Mouse (Mus musculus) cortical plate, adult 2 months (tissue): ENCODE measurements around the gene Tlx3. TPM values are rescaled to one million over a fixed set of nuclear protein-coding genes. Genes with fewer than 3 reads are reported as not detected.

Experiments used
- H3K27ac ChIP-seq: fragments of 200-500 bp; 2 replicates; pipeline ENCODE4 v1.5.1; 2012; ENCODE audit warnings: low read length, control low read depth, inconsistent platforms; ENCODE audit not compliant: insufficient read depth
- H3K4me1 ChIP-seq: fragments of 200-500 bp; 2 replicates; pipeline ENCODE4 v1.6.1; 2011; ENCODE audit warnings: low read length; ENCODE audit not compliant: control insufficient read depth, insufficient read depth
- H3K4me3 ChIP-seq: fragments of 200-500 bp; 2 replicates; pipeline ENCODE4 v1.5.1; 2011; ENCODE audit warnings: mild to moderate bottlenecking, low read length, control low read depth; ENCODE audit not compliant: insufficient read depth
- CTCF ChIP-seq: fragments of 200-500 bp; IDR thresholded peaks from 2 replicates; pipeline ENCODE4 v1.5.1; 2011; ENCODE audit warnings: mild to moderate bottlenecking, control low read depth, low read length; ENCODE audit not compliant: insufficient read depth; ENCODE audit errors: extremely low read depth
- POLR2A ChIP-seq: fragments of 200-500 bp; IDR thresholded peaks from 2 replicates; pipeline ENCODE4 v1.6.1; 2011; ENCODE audit warnings: mild to moderate bottlenecking, low read length, control low read depth; ENCODE audit not compliant: insufficient read depth; ENCODE audit errors: extremely low read depth
- polyA plus RNA-seq: library from polyadenylated mRNA; depleted of rRNA; stranded (reverse); fragments of >200 nt; gene quantifications from 2 replicates; pipeline ENCODE4 v1.2.3, GENCODE M21; 2012

The Tlx3 gene
- polyA plus RNA-seq, 1 experiment, result not detected

- Histone ChIP-seq H3K27ac (no peak overlapping the region), H3K4me1 (no peaks in the 10 kb centered on the region), H3K4me3 (no peak overlapping the region)
- TF ChIP-seq CTCF (no peak), POLR2A (no peak)
These were observed 4.0 kb upstream of the Tlx3 start for GRCm38 (mm10) chr11:33207411-33207810.

GRCm38 (mm10) chr11:33204966-33205365, 1.6 kb upstream of the Tlx3 start:
- no peak for TF ChIP-seq CTCF
- no peak for TF ChIP-seq POLR2A
- Histone ChIP-seq H3K4me1 (no peaks in the 10 kb centered on the region), H3K27ac (no peak overlapping the region), H3K4me3 (no peak overlapping the region)

DNA sequence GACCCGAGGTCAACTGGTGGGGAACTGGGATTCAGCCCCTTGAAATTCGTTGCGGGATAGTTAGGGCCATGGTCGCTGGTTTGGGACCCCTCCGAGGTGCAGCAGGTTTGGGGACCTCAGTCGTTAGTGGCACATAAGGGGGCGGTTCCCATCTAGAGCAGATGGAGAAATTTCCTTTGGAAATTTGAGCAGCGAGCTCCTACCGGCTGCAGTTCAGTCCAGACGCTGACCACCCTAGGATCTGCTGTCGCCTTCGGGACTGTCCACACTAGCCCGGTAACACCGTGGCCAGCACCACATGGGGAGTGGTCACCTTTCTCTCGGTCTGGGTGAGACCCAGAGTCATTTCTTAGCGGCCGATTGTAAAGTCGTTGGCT, 928 bp upstream of the Tlx3 start:
- Histone ChIP-seq H3K4me1 (no peaks in the 10 kb centered on the region), H3K27ac (no peak overlapping the region), H3K4me3 (no peak overlapping the region)
- TF ChIP-seq CTCF (no peak), POLR2A (no peak)

DNA sequence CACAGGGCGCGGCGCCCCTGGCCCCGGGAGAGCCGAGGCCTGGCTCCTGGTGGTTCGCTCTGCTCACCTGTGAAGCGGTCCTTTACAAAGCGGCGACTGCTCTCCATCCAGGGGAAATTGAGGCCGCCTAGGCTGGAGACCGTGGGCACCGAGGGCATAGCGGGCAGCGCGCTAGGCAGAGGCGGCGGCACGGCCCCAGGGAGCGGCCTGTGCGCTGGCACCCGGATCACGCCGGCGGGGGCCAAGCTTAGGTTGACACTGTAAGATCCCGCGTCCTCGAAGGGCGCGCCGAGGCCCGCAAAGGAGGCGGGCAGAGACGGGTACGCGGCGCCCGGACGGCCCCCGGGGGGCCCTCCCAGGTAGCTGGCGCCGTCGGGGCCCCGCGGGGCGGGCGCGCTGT, 417 bp downstream of the Tlx3 start:
- no peak for TF ChIP-seq CTCF
- TF ChIP-seq POLR2A, result no peak
- no peak overlapping the region for H3K27ac ChIP-seq
- no peak overlapping the region for H3K4me3 ChIP-seq
- H3K4me1 ChIP-seq, result no peaks in the 10 kb centered on the region

GRCm38 (mm10) chr11:33202296-33202695, 1.1 kb downstream of the Tlx3 start:
- Histone ChIP-seq H3K27ac (no peak overlapping the region), H3K4me1 (no peaks in the 10 kb centered on the region), H3K4me3 (no peak overlapping the region)
- TF ChIP-seq CTCF (no peak), POLR2A (no peak)

DNA sequence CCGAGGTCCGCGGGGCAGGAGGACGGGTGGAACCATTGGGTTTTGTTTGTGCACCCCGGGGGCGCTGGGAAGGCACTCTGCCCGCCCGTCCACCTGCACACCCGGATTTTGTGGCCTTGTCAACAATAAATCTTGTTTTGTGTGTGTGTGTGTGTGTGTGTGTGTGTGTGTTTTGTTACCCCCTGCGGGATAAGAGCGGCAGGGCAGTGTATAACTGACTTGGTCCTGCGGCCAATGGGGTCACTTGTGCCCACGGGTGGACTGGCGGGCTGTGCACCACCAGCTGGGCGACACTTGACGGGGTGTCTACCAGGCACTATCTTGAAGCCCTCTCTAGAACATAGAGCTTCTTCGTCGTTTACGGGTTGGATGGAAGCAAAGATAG, 1.8 kb downstream of the Tlx3 start:
- H3K4me1 ChIP-seq, result no peaks in the 10 kb centered on the region
- no peak overlapping the region for H3K4me3 ChIP-seq
- TF ChIP-seq CTCF, result no peak
- no peak for TF ChIP-seq POLR2A
- H3K27ac ChIP-seq, result no peak overlapping the region

DNA sequence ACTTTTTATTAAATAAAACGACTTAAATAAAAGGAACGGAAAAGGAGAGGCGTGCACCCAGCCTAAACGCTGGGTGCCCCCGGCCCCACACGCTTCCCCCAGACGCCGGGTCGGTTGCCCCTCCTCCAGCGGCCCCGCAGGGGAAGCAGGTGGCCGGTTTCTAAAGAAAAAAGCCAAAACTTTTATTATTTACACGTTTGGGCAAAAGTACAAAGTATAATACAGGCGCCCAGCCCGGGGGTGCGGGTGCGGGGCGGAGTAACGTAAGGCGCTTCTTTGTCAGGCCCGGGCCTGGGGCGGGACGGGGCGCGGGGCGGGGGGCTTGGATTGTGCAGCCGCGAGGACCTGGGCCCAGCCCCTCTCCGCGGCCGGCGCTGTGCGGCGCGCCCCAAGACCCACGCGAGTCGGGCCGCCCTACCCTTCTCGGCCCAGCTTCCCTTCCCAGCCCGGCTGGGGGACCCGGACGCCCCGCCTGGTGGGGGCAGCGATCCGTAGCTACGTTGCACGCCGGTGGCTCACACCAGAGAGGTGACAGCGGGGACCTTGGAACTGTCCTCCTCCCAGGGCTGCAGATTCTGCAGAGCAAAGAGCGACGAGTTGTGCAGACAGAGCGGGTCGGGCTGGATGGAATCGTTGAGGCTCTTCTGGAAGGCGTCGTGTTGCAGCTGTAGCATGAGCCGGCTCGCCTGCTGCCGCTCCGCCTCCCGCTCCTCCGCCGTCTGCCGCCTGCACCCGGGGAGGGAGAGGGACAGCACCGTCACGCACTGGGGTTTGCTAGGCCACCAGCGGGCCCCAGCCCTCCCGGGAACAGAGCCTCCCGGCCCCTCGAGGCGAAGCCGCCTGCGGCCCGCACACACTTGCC, 2.4 kb downstream of the Tlx3 start:
- H3K4me3 ChIP-seq, result no peak overlapping the region
- no peak overlapping the region for H3K27ac ChIP-seq

DNA sequence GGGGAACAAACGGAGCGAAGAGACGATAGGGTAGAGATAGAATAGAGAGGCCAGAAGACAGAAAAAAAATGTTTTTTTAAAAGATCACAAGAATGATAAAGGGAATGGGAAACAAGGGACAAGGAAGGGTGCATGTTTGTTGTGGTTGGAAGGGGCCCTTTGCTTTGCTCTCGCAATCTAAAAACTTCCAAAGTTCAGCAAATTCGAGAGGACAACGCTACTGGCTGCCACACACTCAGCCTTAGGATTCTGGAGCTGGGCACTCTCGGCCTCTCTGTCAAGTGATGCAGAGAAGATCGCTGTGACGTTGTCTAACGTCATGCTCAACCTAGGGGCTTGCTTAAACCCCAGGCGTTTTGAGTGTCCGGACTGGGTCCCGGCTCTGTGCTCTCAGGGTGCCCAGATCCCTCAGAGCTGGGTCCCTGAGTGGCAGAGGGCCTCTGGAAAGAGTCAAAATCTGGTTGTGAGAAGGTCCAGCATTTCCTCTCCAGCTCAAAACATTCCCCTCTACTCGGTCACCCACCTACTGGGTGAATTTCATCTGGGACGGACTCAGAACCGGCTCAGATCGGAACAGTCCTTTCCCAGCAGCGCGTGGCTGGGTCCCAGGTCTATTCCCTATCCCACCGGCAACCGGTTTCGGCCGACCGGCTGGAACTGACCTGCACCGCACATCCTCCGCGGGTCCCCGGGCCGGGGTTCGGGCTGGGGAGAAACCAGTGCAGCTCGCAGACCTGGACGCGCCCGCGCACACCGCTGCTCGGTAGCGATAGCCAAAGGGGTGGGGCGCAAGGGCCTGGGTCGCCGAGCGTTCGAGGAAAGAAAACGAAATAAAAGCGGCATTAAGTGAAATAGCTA, 3.3 kb downstream of the Tlx3 start:
- H3K27ac ChIP-seq, result no peak overlapping the region
- TF ChIP-seq CTCF (no peak), POLR2A (no peak)
- H3K4me1 ChIP-seq, result no peaks in the 10 kb centered on the region
- H3K4me3 ChIP-seq, result no peak overlapping the region

More for the DNA sequence above, 2.4 kb downstream of the Tlx3 start:
- H3K4me1 ChIP-seq, result no peaks in the 10 kb centered on the region
- TF ChIP-seq CTCF (no peak), POLR2A (no peak)

DNA sequence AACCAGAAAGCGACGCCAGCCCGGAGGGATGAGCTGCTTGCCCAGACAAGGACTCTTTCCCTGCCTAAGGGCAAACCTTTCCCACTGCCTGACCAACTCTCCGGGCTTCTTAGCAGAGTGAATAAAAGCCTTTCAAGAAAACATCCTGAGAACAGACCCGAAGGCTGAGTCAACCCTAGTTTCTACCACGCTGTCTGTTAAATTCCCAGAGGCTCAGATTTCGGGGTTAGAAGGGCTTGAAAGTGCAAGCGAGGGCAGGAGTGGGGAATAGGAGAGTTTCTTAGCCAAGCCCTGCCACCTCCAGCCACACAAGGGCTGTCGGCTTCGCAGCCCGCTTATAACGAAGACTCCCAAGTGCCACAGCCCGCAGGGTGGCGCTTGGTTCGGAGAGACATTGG, 4.3 kb downstream of the Tlx3 start:
- H3K4me1 ChIP-seq, result no peaks in the 10 kb centered on the region
- TF ChIP-seq CTCF (no peak), POLR2A (no peak)
- no peak overlapping the region for H3K4me3 ChIP-seq
- no peak overlapping the region for H3K27ac ChIP-seq

DNA sequence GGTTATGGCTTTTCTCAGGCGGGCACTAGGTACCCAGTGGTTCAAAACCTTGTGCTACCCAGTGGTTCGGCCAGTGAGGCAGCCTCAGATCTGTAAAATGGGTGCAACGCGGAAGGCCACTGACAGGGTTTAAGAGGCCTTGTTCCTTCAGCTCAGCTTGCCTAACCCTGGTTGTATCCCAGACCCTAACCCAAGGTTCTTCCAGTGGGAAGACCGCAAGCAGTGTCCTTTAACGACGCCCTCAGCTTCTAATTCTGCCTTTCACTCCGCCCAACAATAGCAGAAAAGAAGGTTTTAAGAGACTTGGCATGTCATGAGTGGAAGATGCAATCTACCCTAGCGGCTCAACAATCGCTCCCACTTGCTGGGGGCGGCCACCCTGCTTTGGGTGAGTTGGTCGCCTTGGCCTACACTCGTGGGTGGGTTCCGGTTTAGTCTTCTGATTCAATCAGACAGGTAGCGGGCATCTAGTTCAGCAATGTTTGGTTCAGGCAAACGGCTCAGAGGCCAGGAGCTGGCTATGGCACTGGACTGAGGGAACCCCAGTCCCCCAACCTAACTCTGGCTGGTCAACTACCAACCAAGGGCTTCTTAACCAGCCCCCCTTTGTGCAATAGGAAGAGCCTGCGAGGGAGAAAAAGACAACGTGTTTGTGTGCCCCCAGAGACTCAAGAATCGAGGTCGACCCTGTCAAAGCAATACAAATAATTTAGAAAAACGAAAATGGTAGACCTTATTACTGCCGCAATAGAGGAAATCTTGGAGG, 4.9 kb downstream of the Tlx3 start:
- TF ChIP-seq POLR2A (no peak), CTCF (no peak)
- H3K4me1 ChIP-seq, result no peaks in the 10 kb centered on the region
- no peak overlapping the region for H3K4me3 ChIP-seq
- no peak overlapping the region for H3K27ac ChIP-seq
